Comparison of ENCODE assay signal across 9 mouse cellular contexts in the genomic region with DNA sequence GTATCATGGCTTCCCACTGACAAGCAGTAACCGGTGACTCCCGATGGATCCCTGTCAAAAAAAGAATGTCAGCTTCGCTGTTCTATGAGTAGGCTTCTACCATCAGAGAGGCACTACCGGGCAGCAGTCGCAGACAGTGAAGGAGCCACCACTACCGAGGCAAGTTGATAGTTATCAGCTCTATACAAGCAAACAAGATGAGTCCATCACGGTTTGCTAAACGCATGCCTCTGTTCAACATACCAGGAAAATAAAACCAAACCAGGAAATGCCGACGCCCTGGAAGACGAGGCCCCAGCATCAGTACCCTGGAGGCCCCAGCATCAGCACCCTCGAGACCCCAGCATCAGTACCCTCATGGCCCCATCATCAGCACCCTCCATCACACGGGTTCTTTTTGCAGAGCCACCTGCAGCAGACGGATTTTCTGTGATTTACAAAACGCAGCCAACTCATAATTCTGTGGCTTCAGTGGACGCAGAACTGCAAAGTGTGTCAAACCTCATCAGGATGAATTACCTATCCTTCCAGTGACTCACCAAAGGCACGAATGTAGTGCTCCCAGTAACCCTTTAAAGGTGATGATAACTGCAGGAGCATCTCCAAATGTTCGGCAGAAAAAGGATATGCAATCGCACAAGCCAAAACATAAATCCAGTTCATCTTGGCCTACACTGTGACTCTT. TPM values are rescaled to one million over a fixed set of nuclear protein-coding genes. Genes with fewer than 3 reads are reported as not detected.
DNase-seq lines count a peak whose midpoint lies in the region; ATAC-seq lines count a peak whose summit lies in the region.
"Had no signal": no experiment of that assay in that cellular context is flagged by ENCODE, and none has a peak within 500 bp of the region (broad histone marks: within the 10 kb centered on the region; RNA-seq: fewer than 3 reads in every experiment).

No protein-coding gene starts in this region.

- 44% methylated on average over 19 of the region's 19 CpGs for WGBS in heart, embryonic 12.5 days
- 58% methylated on average over 19 of the region's 19 CpGs for WGBS in forebrain, embryonic 13.5 days
- WGBS in midbrain, embryonic 12.5 days = 60% methylated on average over 19 of the region's 19 CpGs

- H3K4me3 ChIP-seq in heart, embryonic 12.5 days = peak overlapping the region; percentile 2; the same call in 1 of the 2 replicates
- peak overlapping the region; percentile 19; the same call in 1 of the 2 replicates for H3K4me3 ChIP-seq in brown adipose tissue, adult 24 weeks (ENCODE audit: insufficient read depth, low read depth, low read length)
- H3K4me3 ChIP-seq in forebrain, embryonic 13.5 days = peak overlapping the region; percentile 81
- H3K4me3 ChIP-seq in midbrain, embryonic 12.5 days = peak overlapping the region; percentile 74

- H3K27me3 ChIP-seq in heart, embryonic 12.5 days (replicated peaks) = no peaks in the 10 kb centered on the region
- H3K27me3 ChIP-seq in forebrain, embryonic 13.5 days = no peaks in the 10 kb centered on the region
- peaks cover 8% of the 10 kb centered on the region for H3K27me3 ChIP-seq in midbrain, embryonic 12.5 days

- H3K4me1 ChIP-seq in heart, embryonic 12.5 days (replicated peaks) = peaks cover 24% of the 10 kb centered on the region
- H3K4me1 ChIP-seq in brown adipose tissue, adult 24 weeks (ENCODE audit: control insufficient read depth, insufficient read depth, insufficient read length, low read length) = peaks cover 13% of the 10 kb centered on the region
- H3K4me1 ChIP-seq in forebrain, embryonic 13.5 days = peaks cover 29% of the 10 kb centered on the region
- H3K4me1 ChIP-seq in midbrain, embryonic 12.5 days = peaks cover 23% of the 10 kb centered on the region

- 0 out of 2 replicates have a peak overlapping the region, but pooled peaks have one; percentile 51 for H3K9ac ChIP-seq in heart, embryonic 12.5 days
- peak overlapping the region; percentile 50 for H3K9ac ChIP-seq in forebrain, embryonic 13.5 days
- H3K9ac ChIP-seq in midbrain, embryonic 12.5 days (replicated peaks) = peak overlapping the region; percentile 39; the same call in 1 of the 2 replicates

- H3K27ac ChIP-seq in heart, embryonic 12.5 days (ENCODE audit: poor library complexity, severe bottlenecking) = 0 out of 2 replicates have a peak overlapping the region, but pooled peaks have one; percentile 27
- H3K27ac ChIP-seq in brown adipose tissue, adult 24 weeks (replicated peaks; ENCODE audit: low read depth, low read length) = no peak overlapping the region; the same call in 1 of the 2 replicates
- no peak overlapping the region; the same call in 1 of the 2 replicates for H3K27ac ChIP-seq in forebrain, embryonic 13.5 days
- H3K27ac ChIP-seq in midbrain, embryonic 12.5 days (replicated peaks) = peak overlapping the region; percentile 30; the same call in 1 of the 2 replicates

- DNase-seq in heart, adult 9 months (ENCODE audit: low spot score in 2 of 2) = no peak
- DNase-seq in thymus, postnatal 0 days (ENCODE audit: low spot score) = no peak
- no peak for DNase-seq in ovary, postnatal 14 days (ENCODE audit: low spot score)
- DNase-seq in adrenal gland, adult 8-10 months = no peak

- no peaks in the 10 kb centered on the region for H3K9me3 ChIP-seq in heart, embryonic 12.5 days (replicated peaks)
- no peaks in the 10 kb centered on the region for H3K9me3 ChIP-seq in forebrain, embryonic 13.5 days (replicated peaks)
- H3K9me3 ChIP-seq in midbrain, embryonic 12.5 days = no peaks in the 10 kb centered on the region

- peak overlapping the region; percentile 63 for H3K4me2 ChIP-seq in heart, embryonic 12.5 days
- H3K4me2 ChIP-seq in forebrain, embryonic 13.5 days = peak overlapping the region; percentile 64
- peak overlapping the region; percentile 63 for H3K4me2 ChIP-seq in midbrain, embryonic 12.5 days (replicated peaks)

- peaks cover 17% of the 10 kb centered on the region for H3K36me3 ChIP-seq in heart, embryonic 12.5 days
- peaks cover 16% of the 10 kb centered on the region for H3K36me3 ChIP-seq in forebrain, embryonic 13.5 days (ENCODE audit: poor library complexity, severe bottlenecking)
- peaks cover 8% of the 10 kb centered on the region; the same call in 1 of the 2 replicates for H3K36me3 ChIP-seq in midbrain, embryonic 12.5 days

- no peak for ATAC-seq in heart, embryonic 12.5 days (ENCODE audit: insufficient number of reproducible peaks, low FRiP score)
- ATAC-seq in forebrain, embryonic 13.5 days = no peak
- no peak for ATAC-seq in midbrain, embryonic 12.5 days (ENCODE audit: low FRiP score, low read depth)
- ATAC-seq: inflammation-experienced regulatory T-cells, adult 6 months had no signal

RNA-seq across cellular contexts. Expression of a gene that starts 2.6 kb away (rescaled TPM):
- polyA plus RNA-seq in heart, embryonic 12.5 days (2016; fragmentation: Nextera tagmentation; extraction: Ambion mirVana) = 202 and 216 TPM in 2 replicates
- 71.4 and 80.5 TPM in 2 replicates for polyA plus RNA-seq in brown adipose tissue, adult 24 weeks (2012; ENCODE audit: insufficient read depth, insufficient read length, missing spikeins)
- polyA plus RNA-seq in forebrain, embryonic 13.5 days (2015; fragmentation: Nextera tagmentation; extraction: Ambion mirVana) = 165 and 168 TPM in 2 replicates
- polyA plus RNA-seq in midbrain, embryonic 12.5 days (2016; fragmentation: Nextera tagmentation; extraction: Ambion mirVana) = 218 and 220 TPM in 2 replicates
- 32.8 and 37.1 TPM in 2 replicates for polyA plus RNA-seq in thymus, postnatal 0 days (2015; fragmentation: Nextera tagmentation; extraction: Ambion mirVana)
- 100 to 1,000 TPM; 320 to 378 (median 351) TPM for total RNA-seq in adrenal gland, adult 8-10 months (2022)

Comparison
In these comparisons a context has a peak if more than half of its experiments do, and no peak if none do; other contexts are left out.
1. H3K27ac ChIP-seq: peak in heart, embryonic 12.5 days (single experiment) and midbrain, embryonic 12.5 days (single experiment); none in brown adipose tissue, adult 24 weeks (single experiment) and forebrain, embryonic 13.5 days (single experiment).
2. H3K4me3 ChIP-seq: peak in every context shown above with its lines; median percentile 81 in forebrain, embryonic 13.5 days; 74 in midbrain, embryonic 12.5 days; 19 in brown adipose tissue, adult 24 weeks; 2 in heart, embryonic 12.5 days.
3. Peak in every context shown above with its lines, with median percentiles within 50 percentile points of each other: H3K4me2 ChIP-seq and H3K9ac ChIP-seq.